Mouse (Mus musculus): ENCODE data around the gene Rnaset2b.
"Not testable (repeated sequence)": the region's sequence is repeated elsewhere in the genome, so short reads cannot be mapped to it uniquely, and the experiment has no call there.

Gene Rnaset2b

DNA sequence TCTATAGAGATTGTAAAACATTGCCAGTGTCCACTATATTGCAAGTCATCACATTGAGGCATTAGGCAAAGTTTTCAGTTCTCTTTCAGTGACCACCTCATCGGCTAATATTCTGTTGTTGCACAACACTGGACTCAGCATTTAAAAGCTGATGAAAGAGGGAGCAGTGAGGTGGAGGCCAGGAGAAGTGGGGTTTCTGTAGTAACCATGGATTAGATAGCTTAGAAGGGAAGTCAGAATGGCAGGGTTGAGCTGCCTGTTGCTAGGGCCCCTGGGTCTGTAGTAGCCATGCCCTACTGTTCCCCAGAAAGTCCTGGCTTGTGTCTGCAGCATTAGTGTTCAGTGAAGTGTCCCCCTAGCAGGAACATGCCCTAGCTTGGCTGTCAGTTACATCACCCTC, 15.7 kb downstream of the Rnaset2b start:
- not testable (repeated sequence) for DNase-seq

DNA sequence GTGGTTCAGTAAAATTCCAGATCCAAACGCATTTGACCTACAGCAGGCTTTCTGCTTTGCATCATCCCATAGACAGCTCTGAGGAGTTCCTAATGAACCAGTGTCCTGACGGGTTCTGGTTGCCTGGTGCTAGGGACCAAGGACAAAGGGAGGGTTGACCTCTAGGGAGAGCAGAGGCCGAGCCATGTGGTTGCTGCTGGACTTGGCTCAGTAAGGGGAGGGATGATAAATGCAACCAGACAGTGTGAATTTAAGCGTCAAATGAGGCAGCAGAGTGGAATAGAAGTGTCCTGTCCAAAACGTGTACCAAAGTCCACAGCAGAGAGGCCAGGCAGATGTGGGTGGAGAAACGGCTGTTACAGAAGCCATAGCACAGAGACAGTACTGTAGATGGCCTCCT, 25.1 kb downstream of the Rnaset2b start:
- not testable (repeated sequence) for DNase-seq

DNA sequence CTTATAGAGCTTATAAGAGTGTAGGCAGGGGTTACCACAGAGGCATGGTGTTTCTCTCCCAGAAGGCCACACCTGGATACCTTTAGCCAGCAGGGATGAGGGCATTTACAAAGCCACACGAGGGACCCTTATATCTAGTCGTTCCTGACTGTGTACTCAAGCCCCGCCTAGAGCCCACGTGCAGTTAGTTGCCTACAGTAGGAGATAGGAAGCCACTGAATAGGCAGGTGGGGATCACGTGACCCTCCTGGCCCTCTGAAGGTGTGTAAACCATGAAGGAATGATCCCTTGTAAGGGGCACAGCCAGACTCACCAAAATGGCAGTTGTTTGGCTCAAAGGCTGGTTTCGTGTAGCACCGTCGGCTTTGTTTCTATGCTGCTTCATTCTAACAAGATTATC, 26.4 kb downstream of the Rnaset2b start:
- DNase-seq: not testable (repeated sequence)

DNA sequence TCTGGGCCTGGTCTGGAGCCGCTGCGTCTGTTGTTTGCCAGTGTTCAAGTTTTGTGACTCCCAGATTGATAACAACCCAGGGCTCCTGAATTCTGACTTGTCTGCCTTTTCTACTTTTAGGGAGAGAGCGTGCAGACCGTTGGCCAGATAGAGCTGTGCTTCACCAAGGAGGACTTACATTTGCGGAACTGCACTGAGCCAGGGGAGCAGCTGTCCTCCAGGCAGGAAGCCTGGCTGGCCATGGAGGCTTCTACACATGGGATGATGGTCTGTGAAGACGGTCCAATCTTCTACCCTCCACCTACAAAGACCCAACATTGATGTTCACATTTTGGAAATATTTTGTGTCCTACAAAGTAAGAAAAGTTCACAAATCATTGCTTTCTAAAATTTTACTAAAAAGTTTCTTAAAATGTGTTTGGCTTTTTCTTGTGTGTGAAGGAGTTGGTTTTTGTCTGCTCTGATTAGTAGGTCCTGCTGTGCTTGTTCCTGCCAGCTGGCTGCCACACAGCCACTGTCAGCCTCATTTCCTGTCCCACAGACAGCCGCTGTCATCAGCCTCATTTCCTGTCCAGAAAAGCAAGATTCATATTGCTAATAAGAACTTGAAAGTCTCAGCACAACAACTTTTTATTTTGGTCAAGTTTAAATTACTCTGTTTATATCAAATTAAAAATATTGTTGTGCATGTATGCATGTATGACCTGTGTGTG, 27.5 kb downstream of the Rnaset2b start:
- DNase-seq: not testable (repeated sequence)

DNA sequence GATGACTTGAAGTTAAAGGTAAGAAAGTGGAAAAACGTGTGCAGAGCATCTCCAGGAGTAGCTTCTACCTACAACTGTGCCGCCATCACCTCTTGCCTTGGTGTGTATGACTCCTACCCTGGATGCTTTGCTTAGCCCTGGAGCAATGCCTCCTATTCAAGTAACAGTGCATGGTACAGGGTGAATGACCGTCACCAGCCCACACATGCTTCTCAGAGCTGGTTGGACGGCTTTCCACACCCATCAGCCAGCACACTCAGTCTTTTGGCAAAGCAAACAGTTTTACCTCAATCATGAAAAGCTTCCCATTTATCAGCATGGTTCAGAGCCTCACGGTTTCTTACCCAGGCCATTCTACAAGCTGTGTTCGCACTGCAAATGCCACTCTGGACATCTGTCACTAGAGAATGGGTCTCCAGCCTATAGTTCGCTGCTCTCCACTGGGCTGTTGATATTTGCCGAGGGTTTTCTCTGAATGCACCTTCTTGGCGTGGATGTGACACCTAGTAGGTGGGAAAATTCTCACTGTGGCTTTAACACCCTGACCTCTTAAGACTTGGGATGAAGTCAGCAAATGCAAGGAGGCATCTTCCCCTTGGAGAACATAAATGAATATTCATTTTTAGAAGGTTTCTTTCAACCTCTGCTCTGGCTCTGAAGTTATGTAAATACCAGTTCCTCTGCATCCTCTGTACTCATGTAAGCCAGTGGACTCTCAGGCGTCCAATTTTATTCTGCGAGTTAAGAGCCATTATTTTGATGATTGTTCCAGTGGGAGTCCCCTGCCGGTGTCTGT, 31.6 kb downstream of the Rnaset2b start:
- not testable (repeated sequence) for DNase-seq

DNA sequence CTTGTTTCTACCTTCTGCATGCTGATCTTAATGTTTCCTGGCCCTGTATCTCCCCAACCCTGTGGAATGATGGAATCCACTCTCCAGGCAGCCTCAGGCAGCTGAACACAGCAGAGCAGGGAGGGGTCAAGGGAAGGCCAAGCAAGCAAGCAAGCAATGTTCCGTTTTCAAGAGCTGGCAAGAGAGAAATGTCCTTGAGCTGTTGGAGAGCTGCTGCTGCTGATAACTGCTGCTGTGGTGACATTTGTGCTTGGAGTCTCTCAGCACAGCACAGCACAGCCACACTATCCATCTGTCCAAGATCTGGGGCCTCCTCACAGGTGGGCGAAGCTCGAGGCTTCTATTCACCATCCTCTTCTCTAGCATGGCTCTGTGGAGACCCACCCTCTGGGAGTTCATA, 33.0 kb downstream of the Rnaset2b start:
- DNase-seq: not testable (repeated sequence)

DNA sequence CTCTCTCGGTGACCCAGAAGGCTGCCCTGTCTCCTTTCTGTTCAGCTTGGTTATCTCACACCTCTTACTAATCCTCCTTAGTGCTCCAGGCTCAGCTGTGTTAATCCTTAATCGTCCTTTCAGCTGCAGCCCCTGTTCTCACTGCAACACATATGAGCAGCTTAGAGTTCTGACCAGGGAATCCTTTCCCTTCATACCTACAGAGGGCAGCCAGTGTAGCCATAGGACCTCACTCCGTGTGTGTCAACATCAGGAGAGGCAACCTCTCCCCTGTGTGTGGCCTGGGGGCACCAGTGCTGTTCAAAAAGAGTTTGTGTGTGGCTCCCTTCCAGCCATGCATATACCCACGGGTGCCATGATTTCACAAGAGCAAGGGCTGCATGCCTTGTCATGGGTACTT, 35.2 kb downstream of the Rnaset2b start:
- DNase-seq: not testable (repeated sequence)

DNA sequence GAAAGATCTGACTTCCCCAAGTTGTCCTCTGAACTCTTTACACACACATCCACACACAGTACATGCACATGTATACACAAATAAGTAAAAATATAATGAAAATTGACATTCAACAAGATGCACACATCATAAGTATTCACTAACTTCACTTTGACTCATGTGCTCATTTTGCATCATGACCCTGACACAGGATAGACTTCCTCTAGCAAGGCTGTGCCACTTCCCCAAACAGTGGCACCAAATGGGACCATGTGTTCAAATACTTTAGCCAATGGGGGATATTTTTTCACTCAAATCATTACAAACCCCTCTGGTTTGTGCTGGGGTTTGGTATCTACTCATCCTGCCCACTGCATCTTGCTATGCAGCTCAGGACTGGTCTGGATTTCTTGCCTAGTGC, 38.5 kb downstream of the Rnaset2b start:
- DNase-seq: not testable (repeated sequence)

DNA sequence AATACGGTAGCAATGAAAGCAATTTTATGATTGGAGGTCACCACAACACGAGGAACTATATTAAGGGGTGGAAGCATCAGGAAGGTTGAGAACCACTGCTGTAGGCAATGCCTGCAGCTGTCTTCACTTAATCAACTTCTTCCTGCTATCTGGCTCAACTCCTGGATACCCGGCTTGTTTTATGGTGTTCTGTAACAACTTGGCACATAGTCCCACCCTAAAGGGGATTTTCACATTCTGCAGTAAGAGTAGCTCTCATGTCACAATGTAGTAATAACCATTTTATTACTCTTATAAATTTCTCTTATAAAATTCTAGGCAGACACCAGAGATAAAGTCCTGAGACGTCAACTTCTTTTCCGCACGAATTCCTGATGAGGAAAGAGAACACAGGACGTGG, 39.0 kb downstream of the Rnaset2b start:
- not testable (repeated sequence) for DNase-seq

DNA sequence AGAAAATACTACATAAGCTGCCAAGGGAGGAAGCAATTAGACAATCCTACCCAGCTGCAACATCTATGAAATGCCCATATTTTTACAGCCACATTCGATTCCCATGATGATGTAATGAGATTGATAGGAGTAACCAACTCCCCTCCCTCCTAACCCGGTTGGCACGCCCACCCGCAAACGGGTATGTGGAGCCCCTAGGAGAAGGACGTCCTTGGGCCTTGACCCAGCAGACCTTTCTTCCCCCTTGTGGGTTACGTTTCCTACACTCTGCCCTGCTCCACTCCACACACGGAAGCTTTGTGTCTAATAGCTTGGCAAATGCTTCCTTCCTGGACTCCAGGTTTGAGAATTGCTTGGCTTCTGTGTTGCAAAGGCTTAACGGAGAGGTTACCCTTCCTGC, 39.5 kb downstream of the Rnaset2b start:
- DNase-seq: not testable (repeated sequence)

DNA sequence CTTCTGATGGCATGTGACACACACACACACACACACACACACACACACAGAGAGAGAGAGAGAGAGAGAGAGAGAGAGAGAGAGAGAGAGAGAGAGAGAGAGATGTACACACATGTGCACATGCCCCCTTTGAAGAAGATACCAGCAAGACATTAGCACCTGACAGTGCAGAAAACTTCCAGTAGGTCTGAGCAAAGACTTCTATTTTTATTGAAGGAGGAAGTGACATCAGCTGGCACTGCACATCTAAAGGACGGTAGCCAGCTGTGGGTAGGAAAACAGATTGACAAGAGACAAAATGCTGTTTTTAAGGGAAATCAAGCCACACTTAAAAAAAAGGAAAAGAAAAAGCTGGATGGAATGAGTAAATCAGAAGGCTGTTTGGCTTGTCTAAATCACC, 43.8 kb downstream of the Rnaset2b start:
- DNase-seq: not testable (repeated sequence)

DNA sequence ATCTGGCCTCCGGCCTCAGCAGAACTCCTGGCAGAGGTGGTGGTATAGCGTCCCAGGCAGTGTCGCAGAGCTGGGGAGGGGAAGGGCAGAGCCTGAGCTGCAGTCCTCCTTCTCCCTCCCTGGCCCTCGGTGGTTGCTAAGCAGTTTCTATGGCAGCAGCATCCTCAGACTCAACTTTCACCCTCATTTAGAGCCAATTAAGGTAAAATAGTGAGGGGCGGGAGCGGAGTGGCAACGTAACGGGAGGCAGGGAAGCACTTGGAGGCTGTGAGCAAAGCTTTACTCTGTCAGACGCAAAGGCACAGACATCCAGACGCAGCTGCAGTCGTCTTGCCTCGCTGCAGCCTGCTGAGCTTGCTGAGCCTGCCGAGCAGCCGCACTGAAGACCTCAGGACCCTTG, 54.8 kb downstream of the Rnaset2b start, which contains the start of gene Gm1604a:
TSS of gene Gm1604a (plus strand) at position 312 of the 400 bp plus-strand sequence.
- DNase-seq: not testable (repeated sequence)

DNA sequence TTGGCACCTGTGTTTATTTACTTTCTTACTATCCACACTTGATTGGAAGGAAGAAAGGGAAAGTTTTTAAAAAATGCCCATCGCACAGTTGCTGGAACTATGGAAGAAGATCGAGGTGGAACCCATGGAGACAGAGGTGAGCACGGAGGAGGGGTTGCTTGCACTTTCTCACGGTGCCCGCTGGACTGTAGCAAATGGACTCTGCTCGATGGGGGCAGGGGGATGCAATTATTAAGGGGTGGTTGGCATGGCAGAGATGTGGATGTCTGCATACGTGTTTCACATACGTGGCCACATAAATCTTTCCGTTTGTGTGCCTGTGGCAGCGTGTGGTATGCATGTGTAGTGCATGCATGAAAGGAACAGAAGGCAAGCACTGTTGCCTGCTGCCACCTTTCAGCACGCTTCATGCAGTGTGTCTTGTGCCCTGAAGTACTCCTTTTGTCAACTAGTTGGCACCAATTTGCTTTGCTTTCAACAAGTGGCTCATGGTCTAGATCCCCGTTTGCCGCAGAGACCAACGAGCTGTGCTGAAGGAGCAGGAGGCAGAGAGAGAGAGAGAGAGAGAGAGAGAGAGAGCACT, 55.4 kb downstream of the Rnaset2b start:
- not testable (repeated sequence) for DNase-seq

DNA sequence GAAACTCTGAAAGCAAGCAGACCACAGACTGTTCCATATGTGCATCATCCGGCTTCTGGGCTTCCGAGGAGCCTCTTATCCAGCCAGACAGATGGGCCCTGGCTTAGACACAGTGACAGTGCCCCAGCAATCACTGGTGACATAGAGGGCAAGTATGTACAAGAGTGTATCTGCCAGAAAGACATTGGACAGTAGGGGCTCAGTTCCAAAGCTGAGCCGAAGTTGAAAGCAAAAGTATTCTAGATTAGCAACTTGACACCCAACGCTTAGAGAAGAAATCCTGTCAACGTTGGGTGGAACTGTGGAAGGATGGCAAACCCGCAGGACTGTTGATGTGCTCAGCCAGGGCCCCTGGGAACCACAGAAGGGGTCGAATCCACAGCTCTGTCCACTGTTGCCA, 59.8 kb downstream of the Rnaset2b start:
- DNase-seq: peak; percentile 14

DNA sequence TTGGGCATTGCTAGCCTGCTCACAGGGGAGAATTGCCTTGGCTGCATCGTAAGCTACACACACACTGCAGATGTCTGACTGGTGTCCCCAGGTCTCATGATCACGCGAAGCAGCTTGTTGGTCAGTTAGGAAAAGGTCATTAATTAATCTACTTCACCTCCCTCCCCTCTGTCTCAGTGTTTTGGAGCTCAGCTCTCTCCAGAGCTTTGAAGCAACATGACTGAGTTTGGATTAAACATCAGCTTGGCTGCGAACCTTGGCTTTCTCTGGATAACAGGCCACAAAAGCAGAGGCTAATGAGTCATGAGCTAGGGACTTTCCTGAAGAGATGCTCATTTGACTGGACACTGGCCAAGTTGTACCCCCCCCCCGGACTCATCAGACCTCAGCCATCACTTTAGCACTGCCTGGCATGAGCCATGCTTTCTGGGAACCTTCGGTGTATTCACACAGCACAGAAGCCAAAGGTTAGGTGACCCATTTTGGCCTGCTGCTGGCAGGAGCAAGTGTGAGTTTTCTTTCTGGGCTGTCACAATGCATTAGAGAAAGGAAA, 60.3 kb downstream of the Rnaset2b start:
- peak; percentile 19 for DNase-seq

DNA sequence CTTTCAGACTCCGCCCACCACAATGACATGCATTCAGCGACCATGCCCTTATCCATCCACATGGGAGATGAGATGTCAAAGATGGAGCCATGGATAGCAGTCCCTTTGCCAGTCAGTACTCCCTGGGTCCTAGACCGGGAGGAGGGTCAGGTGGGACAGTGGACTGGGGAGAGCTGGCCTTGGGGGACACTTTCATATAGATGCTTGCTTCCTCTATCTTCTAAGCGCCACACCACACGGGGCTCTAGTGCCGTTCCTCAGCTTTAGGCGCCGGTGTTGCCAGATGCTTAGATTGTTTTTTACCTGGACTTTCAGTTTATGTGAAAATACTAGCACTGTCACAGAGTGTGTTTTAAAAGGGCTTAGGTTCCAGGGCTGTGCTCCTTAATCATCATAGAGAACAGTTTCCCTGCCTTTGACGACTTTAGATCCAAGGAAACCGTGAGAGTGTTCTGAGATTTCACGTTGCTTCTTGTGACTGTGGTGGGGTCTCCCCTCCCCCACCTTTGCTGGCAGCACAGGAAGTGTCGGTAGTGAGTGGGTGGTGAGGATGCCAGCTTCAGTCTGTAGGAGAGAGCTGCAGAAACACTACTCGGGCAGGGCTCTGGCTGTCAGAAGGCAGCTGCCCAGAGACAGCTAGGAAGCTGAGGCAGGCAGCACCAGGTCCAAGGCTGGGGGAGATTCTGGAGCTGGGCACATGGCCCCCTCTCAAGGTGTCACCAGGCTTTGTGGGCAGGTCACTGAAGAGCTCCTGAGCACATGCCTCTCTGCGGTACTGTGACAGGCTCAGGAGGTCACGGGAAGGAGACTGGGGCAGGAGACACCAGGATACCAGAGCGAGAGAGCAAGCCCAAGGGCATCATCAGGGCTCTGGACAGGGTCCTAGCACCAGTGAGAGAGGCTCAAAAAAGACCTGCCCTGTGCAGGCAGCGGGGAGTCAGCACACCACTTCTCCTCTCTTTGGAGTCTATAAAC, 63.0 kb downstream of the Rnaset2b start:
- DNase-seq: not testable (repeated sequence)
